Mouse (Mus musculus) limb, embryonic 15.5 days (tissue): ENCODE results near the gene Lcmt1. TPM values are rescaled to one million over a fixed set of nuclear protein-coding genes. Genes with fewer than 3 reads are reported as not detected.

Experiments used
- ATAC-seq: fragments of 200-750 bp; cut with Nextera tagmentation; 2 replicates; pipeline ENCODE4 v1.8.0; 2017; ENCODE audit warnings: low read depth, moderate TSS enrichment; ENCODE audit not compliant: insufficient number of reproducible peaks, low FRiP score, low TSS enrichment
- H3K27ac ChIP-seq: fragments of 300-500 bp; sonication (generic); 2 replicates; pipeline ENCODE4 v1.5.1; 2015; ENCODE audit warnings: moderate library complexity, mild to moderate bottlenecking, inconsistent platforms
- H3K27me3 ChIP-seq: fragments of 300-500 bp; sonication (generic); 2 replicates; pipeline ENCODE4 v1.6.1; 2015; ENCODE audit warnings: inconsistent platforms
- H3K36me3 ChIP-seq: fragments of 300-500 bp; sonication (generic); 2 replicates; pipeline ENCODE4 v1.6.1; 2015; ENCODE audit warnings: inconsistent platforms
- H3K4me1 ChIP-seq: fragments of 300-500 bp; sonication (generic); 2 replicates; pipeline ENCODE4 v1.6.1; 2015; ENCODE audit warnings: inconsistent platforms
- H3K4me2 ChIP-seq: fragments of 300-500 bp; sonication (generic); 2 replicates; pipeline ENCODE4 v1.6.1; 2015; ENCODE audit warnings: mild to moderate bottlenecking, inconsistent platforms
- H3K4me3 ChIP-seq: fragments of 300-500 bp; sonication (generic); 2 replicates; pipeline ENCODE4 v1.5.1; 2015; ENCODE audit warnings: mild to moderate bottlenecking, inconsistent platforms
- H3K9ac ChIP-seq: fragments of 300-500 bp; sonication (generic); 2 replicates; pipeline ENCODE4 v1.6.1; 2015; ENCODE audit warnings: inconsistent platforms
- H3K9me3 ChIP-seq: fragments of 300-500 bp; sonication (generic); 2 replicates; pipeline ENCODE4 v1.6.1; 2016; ENCODE audit warnings: inconsistent platforms
- WGBS: fragments of 180-500 bp; shearing (Covaris S2); methylation state at CpG from one replicate; pipeline ENCODE4 v1.1.7; 2015; 5-methylcytosine and 5-hydroxymethylcytosine counted together
- polyA plus RNA-seq: library from polyadenylated mRNA; unstranded; fragments of >200 nt; fragmentation: Nextera tagmentation; extraction: Ambion mirVana; gene quantifications from 2 replicates; pipeline ENCODE4 v1.2.1, GENCODE M21; 2015

The Lcmt1 gene
- polyA plus RNA-seq, 1 experiment from 2014 or later, result 42.8 TPM

GRCm38 (mm10) chr7:123465692-123466387 is 96.3 kb downstream of the Lcmt1 start:
- no peak overlapping the region for H3K4me2 ChIP-seq
- no peaks in the 10 kb centered on the region for H3K27me3 ChIP-seq
- H3K9me3 ChIP-seq, result no peaks in the 10 kb centered on the region
- H3K36me3 ChIP-seq, result no peaks in the 10 kb centered on the region
- H3K27ac ChIP-seq, result no peak overlapping the region
- 31% methylated on average over 6 of the region's 6 CpGs for WGBS
- no peak overlapping the region for H3K4me3 ChIP-seq
- H3K9ac ChIP-seq, result no peak overlapping the region
- no peaks in the 10 kb centered on the region for H3K4me1 ChIP-seq
- ATAC-seq, result no peak

GRCm38 (mm10) chr7:123467961-123468360 is 98.4 kb downstream of the Lcmt1 start:
- Histone ChIP-seq H3K4me2 (no peak overlapping the region), H3K36me3 (no peaks in the 10 kb centered on the region), H3K4me1 (no peaks in the 10 kb centered on the region), H3K9ac (no peak overlapping the region), H3K27ac (no peak overlapping the region), H3K27me3 (no peaks in the 10 kb centered on the region), H3K9me3 (no peaks in the 10 kb centered on the region), H3K4me3 (no peak overlapping the region)
- no peak for ATAC-seq
- 85% methylated on average over 1 of the region's 1 CpGs for WGBS

Other genes with a start within 250 kb of the Lcmt1 start
- 38.2 and 43.5 TPM in 2 replicates for gene Tnrc6a, start 245.9 kb upstream of the Lcmt1 start, polyA plus RNA-seq
- gene Slc5a11, start 155.0 kb upstream of the Lcmt1 start, polyA plus RNA-seq, result not detected in 2 replicates
- gene Arhgap17, start 131 bp downstream of the Lcmt1 start, polyA plus RNA-seq, result 19.6 and 21.9 TPM in 2 replicates
- gene Aqp8, start 92.5 kb downstream of the Lcmt1 start, polyA plus RNA-seq, result not detected in 2 replicates
- gene Zkscan2, start 130.7 kb downstream of the Lcmt1 start, polyA plus RNA-seq, result 1.6 and 2.2 TPM in 2 replicates